Mouse (Mus musculus) lung, embryonic 16.5 days (tissue): ENCODE results near the gene Hipk2. TPM values are rescaled to one million over a fixed set of nuclear protein-coding genes. Genes with fewer than 3 reads are reported as not detected.
"Not testable (repeated sequence)": the region's sequence is repeated elsewhere in the genome, so short reads cannot be mapped to it uniquely, and the experiment has no call there.

ENCODE experiments used
- ATAC-seq: fragments of 200-750 bp; cut with Nextera tagmentation; 2 replicates; pipeline ENCODE4 v1.8.0; 2017; ENCODE audit warnings: low read depth, mild to moderate bottlenecking, moderate library complexity
- H3K27ac ChIP-seq: fragments of 300-500 bp; sonication (generic); 2 replicates; pipeline ENCODE4 v1.5.1; 2014; ENCODE audit warnings: mild to moderate bottlenecking, control low read depth, low read length
- H3K27me3 ChIP-seq: fragments of 300-500 bp; sonication (generic); 2 replicates; pipeline ENCODE4 v1.6.1; 2014; ENCODE audit warnings: low read depth, low read length, mixed read lengths; ENCODE audit not compliant: control insufficient read depth, insufficient read depth
- H3K36me3 ChIP-seq: fragments of 300-500 bp; sonication (generic); 2 replicates; pipeline ENCODE4 v1.6.1; 2014; ENCODE audit warnings: low read length; ENCODE audit not compliant: control insufficient read depth, insufficient read depth
- H3K4me1 ChIP-seq: fragments of 300-500 bp; sonication (generic); replicated peaks from 2 replicates; pipeline ENCODE4 v1.6.1; 2014; ENCODE audit warnings: low read length, mixed read lengths; ENCODE audit not compliant: control insufficient read depth, insufficient read depth
- H3K4me2 ChIP-seq: fragments of 300-500 bp; sonication (generic); 2 replicates; pipeline ENCODE4 v1.6.1; 2014; ENCODE audit warnings: low read depth, low read length, control low read depth
- H3K4me3 ChIP-seq: fragments of 300-500 bp; sonication (generic); 2 replicates; pipeline ENCODE4 v1.5.1; 2014; ENCODE audit warnings: mild to moderate bottlenecking, low read length, control low read depth
- H3K9ac ChIP-seq: fragments of 300-500 bp; sonication (generic); 2 replicates; pipeline ENCODE4 v1.6.1; 2014; ENCODE audit warnings: low read length, control low read depth
- H3K9me3 ChIP-seq: fragments of 300-500 bp; sonication (generic); 2 replicates; pipeline ENCODE4 v1.6.1; 2016; ENCODE audit warnings: low read length; ENCODE audit not compliant: control insufficient read depth
- WGBS: fragments of 180-500 bp; shearing (Covaris S2); extraction: QIAGEN DNeasy Blood & Tissue Kit; methylation state at CpG from one replicate; pipeline ENCODE4 v1.1.7; 2014; 5-methylcytosine and 5-hydroxymethylcytosine counted together
- polyA plus RNA-seq: library from polyadenylated mRNA; unstranded; fragments of >200 nt; fragmentation: Nextera tagmentation; extraction: Ambion mirVana; gene quantifications from 2 replicates; pipeline ENCODE4 v1.2.1, GENCODE M21; 2015

Gene Hipk2
- polyA plus RNA-seq, 1 experiment from 2014 or later: 19.8 TPM

DNA sequence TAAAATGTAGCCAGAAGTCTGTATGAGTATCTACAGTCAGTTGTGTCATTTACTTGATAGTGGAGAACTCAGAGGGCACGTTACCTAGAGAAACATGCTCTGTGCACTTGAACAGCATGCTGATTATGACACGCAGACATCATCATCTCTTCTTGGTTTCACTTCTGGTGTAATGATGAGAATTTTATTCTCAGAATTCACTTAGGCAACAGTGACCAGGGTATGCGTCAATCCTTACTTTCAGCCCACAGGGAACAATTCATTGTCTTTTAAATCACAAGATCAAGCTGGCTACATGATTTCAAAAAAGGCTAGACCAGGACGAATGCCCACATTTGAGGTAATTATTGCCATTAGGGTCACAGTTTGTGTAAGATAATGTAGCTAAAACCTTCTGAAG, 185.3 kb downstream of the Hipk2 start:
- no peak overlapping the region for H3K4me3 ChIP-seq
- 74% methylated on average over 4 of the region's 4 CpGs for WGBS
- ATAC-seq: no peak
- H3K27me3 ChIP-seq: no peaks in the 10 kb centered on the region
- H3K27ac ChIP-seq: no peak overlapping the region
- no peaks in the 10 kb centered on the region for H3K9me3 ChIP-seq
- H3K4me1 ChIP-seq: peaks cover 9% of the 10 kb centered on the region
- no peak overlapping the region for H3K9ac ChIP-seq
- H3K36me3 ChIP-seq: peaks cover 4% of the 10 kb centered on the region
- no peak overlapping the region for H3K4me2 ChIP-seq

DNA sequence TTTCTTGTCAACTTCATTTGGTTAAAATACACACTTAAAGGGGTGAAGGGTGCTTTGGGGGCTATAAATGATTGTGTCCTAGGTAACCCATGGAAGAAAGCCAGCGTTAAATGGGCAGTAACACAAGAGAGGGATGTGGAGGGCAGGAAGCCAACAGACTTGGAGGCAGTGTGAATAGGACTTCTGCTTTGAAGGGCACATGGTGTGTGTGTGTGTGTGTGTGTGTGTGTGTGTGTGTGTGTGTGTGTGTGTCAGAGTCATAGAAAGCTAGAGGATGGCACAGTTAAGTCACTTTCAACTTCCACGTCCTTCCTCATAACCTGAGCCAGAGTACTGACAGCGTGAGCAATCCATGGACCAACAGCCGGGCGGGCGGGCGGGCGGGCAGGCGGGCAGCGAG, 187.1 kb downstream of the Hipk2 start:
- H3K4me1 ChIP-seq: peaks cover 9% of the 10 kb centered on the region
- H3K27me3 ChIP-seq: no peaks in the 10 kb centered on the region
- H3K36me3 ChIP-seq: no peaks in the 10 kb centered on the region
- no peaks in the 10 kb centered on the region for H3K9me3 ChIP-seq
- WGBS: 67% methylated on average over 4 of the region's 10 CpGs
- no peak overlapping the region for H3K9ac ChIP-seq
- no peak overlapping the region for H3K27ac ChIP-seq
- H3K4me2 ChIP-seq: no peak overlapping the region
- H3K4me3 ChIP-seq: no peak overlapping the region
- peak; percentile 39; the same call in 1 of the 2 replicates for ATAC-seq

DNA sequence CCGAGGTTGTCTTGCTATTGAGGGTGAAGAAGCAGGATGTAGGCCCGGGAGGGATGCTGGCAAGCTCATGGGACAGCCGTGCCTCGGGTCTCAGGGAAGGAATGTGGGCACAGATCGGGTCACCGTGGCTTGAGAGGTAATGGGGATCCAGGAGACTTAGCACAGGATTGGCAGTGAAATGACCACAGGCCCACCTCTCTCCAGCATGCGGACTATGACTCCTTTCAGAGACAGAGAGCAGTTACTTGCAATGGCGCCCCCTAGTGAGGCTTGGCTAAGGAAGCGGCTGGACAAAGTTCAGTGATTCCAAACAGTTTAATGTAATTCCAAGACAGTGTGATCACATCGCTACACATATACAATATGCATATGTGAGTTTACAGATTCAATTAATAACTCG, 188.7 kb downstream of the Hipk2 start:
- ATAC-seq: no peak
- Histone ChIP-seq H3K36me3 (no peaks in the 10 kb centered on the region), H3K27ac (no peak overlapping the region), H3K4me1 (peaks cover 6% of the 10 kb centered on the region), H3K4me2 (no peak overlapping the region), H3K27me3 (no peaks in the 10 kb centered on the region), H3K4me3 (no peak overlapping the region), H3K9ac (no peak overlapping the region), H3K9me3 (no peaks in the 10 kb centered on the region)
- 65% methylated on average over 11 of the region's 11 CpGs for WGBS

DNA sequence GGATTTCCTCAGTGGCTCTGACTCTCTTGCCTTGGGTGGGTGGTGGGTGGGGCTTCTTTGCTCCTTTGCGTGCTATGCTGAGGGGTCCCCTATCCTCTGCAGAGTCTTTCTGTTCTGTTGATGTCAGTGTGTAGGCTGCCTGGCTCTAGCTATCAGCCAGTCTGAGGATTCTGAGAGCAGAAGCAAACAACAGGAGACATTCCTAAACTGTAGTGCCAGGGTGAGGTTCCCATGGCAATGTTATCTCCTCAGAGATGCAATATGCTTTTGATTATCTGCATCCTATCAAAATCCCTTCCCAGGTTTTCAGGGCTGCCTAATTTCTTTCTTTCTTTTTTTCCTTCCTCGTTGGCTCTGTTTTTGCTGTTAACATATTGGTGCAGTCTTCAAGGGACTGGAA, 193.4 kb downstream of the Hipk2 start:
- Histone ChIP-seq H3K4me1 (no peaks in the 10 kb centered on the region), H3K4me3 (no peak overlapping the region), H3K27ac (no peak overlapping the region), H3K9me3 (no peaks in the 10 kb centered on the region), H3K36me3 (no peaks in the 10 kb centered on the region), H3K27me3 (no peaks in the 10 kb centered on the region), H3K4me2 (no peak overlapping the region), H3K9ac (no peak overlapping the region)
- ATAC-seq: no peak
- WGBS: 51% methylated on average over 2 of the region's 2 CpGs

DNA sequence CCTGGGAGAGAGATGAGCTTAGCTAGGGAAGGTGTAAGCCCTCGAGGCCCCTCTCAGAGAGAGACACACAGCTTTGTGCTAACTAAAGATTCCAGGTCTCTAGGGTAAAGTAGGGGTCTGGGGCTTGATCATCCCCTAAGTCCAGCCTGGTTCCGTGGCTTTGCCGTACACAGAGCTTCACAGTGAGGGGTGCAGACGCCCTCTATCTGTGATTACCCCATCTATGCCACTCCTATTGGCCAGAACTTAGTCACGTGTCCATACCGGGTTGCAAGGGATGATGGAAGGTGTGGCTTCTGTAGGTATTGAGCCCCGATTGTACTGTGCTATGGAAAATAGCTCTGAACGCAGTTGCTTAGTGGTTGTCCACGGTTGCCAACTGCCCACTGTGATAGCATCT, 198.3 kb downstream of the Hipk2 start:
- no peak overlapping the region for H3K27ac ChIP-seq
- WGBS: 72% methylated on average over 9 of the region's 9 CpGs
- no peak overlapping the region for H3K4me2 ChIP-seq
- no peak for ATAC-seq
- H3K36me3 ChIP-seq: no peaks in the 10 kb centered on the region
- H3K4me3 ChIP-seq: no peak overlapping the region
- no peaks in the 10 kb centered on the region for H3K4me1 ChIP-seq
- H3K27me3 ChIP-seq: no peaks in the 10 kb centered on the region
- H3K9ac ChIP-seq: no peak overlapping the region
- H3K9me3 ChIP-seq: no peaks in the 10 kb centered on the region

DNA sequence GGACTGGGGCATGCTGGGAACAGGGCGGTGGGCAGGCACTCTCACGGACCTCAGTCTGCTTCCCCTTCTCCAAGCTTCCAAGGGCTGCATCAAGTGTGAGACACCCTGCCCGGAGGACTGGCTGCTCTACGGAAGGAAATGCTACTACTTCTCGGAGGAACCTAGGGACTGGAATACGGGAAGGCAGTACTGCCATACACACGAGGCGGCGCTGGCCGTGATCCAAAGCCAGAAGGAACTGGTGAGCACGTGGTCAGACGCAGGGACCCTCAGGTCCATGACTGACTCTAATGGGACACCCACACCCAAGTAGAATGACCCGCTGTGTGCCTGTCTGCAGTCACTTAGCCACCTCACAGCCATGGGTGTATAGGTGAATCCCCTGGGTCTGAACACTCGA, 199.2 kb downstream of the Hipk2 start:
- no peaks in the 10 kb centered on the region for H3K4me1 ChIP-seq
- no peak for ATAC-seq
- H3K9me3 ChIP-seq: no peaks in the 10 kb centered on the region
- H3K36me3 ChIP-seq: no peaks in the 10 kb centered on the region
- no peak overlapping the region for H3K4me2 ChIP-seq
- H3K27me3 ChIP-seq: no peaks in the 10 kb centered on the region
- no peak overlapping the region for H3K4me3 ChIP-seq
- WGBS: 67% methylated on average over 14 of the region's 14 CpGs
- no peak overlapping the region for H3K27ac ChIP-seq
- no peak overlapping the region for H3K9ac ChIP-seq

DNA sequence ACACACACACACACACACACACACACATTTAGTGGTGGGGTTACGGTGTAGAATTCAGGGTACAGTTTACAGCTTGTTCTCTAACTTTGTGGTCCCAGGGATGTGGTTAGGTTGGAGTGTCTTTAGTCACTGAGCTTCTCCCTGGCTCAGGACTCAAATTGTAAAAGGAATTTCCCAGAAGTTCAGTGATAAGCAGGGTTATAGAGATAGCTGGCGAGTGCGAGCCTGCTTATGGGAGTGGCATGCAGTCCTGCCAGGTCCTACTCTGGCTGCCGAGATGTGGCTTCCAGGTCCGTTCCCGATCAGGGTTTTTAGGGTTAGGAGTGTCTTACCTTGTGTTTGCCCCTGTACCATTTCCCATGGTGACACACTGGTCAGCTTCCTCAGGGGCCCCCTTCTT, 199.7 kb downstream of the Hipk2 start:
- no peaks in the 10 kb centered on the region for H3K27me3 ChIP-seq
- H3K4me3 ChIP-seq: no peak overlapping the region
- no peak for ATAC-seq
- H3K4me1 ChIP-seq: no peaks in the 10 kb centered on the region
- H3K9me3 ChIP-seq: no peaks in the 10 kb centered on the region
- no peak overlapping the region for H3K4me2 ChIP-seq
- no peaks in the 10 kb centered on the region for H3K36me3 ChIP-seq
- 63% methylated on average over 6 of the region's 6 CpGs for WGBS
- H3K9ac ChIP-seq: no peak overlapping the region
- H3K27ac ChIP-seq: no peak overlapping the region

DNA sequence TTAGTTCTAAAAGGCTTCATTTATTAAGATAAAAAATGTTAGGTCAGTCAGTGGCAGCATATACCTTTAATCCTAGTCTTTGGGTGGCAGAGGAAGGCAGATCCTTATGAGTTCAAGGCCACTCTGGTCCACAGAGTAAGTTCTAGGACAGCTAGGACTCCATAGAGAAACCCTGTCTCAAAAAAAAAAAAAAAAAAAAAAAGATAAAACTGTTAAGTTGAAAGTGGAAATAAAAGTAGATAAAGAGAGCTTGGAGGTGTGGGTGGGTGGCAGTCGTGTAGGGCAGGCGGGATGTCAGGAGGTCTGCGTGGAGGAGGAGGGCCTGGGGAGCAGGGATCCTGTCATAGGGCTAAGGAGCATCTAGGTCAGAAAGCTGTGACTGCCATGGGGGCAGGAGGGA, 204.0 kb downstream of the Hipk2 start:
- no peak overlapping the region for H3K9ac ChIP-seq
- no peak overlapping the region for H3K27ac ChIP-seq
- no peak overlapping the region for H3K4me2 ChIP-seq
- H3K36me3 ChIP-seq: no peaks in the 10 kb centered on the region
- no peak overlapping the region for H3K4me3 ChIP-seq
- no peaks in the 10 kb centered on the region for H3K4me1 ChIP-seq
- WGBS: 81% methylated on average over 3 of the region's 3 CpGs
- H3K9me3 ChIP-seq: no peaks in the 10 kb centered on the region
- no peaks in the 10 kb centered on the region for H3K27me3 ChIP-seq
- ATAC-seq: no peak

DNA sequence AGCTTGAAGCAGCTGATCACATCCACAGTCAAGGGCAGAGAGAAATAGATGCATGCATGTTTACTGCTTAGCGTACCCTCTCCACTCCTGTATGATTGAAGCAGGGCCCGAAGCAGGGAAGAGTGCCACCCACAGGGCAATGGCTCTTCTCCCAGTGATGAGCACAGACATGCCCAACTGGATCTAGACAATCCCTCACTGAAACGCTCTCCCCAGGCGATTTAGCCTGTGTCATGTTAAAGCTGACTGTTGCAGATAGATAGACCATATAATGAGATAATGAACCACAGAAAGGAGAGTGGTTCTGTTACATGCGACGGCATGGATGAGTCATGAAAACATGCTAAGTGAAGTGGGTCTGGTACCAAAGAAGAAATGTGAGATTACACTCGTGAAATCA, 204.7 kb downstream of the Hipk2 start:
- Histone ChIP-seq H3K36me3 (no peaks in the 10 kb centered on the region), H3K4me1 (no peaks in the 10 kb centered on the region), H3K27me3 (no peaks in the 10 kb centered on the region), H3K9me3 (no peaks in the 10 kb centered on the region), H3K27ac (no peak overlapping the region), H3K9ac (no peak overlapping the region), H3K4me2 (no peak overlapping the region), H3K4me3 (no peak overlapping the region)
- 80% methylated on average over 7 of the region's 7 CpGs for WGBS
- no peak for ATAC-seq

DNA sequence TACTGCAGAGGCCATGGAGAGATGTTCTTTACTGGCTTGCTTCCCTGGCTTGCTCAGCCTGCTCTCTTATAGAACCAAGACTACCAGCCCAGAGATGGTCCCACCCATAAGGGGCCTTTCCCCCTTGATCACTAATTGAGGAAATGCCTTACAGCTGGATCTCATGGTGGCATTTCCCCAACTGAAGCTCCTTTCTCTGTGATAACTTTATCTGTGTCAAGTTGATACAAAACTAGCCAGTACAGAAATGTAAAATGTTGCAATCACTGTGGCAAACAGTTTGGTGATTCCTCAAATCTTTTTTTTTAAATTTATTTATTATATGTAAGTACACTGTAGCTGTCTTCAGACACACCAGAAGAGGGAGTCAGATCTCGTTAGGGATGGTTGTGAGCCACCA, 205.5 kb downstream of the Hipk2 start:
- H3K36me3 ChIP-seq, H3K4me2 ChIP-seq, H3K4me1 ChIP-seq, ATAC-seq, H3K4me3 ChIP-seq, H3K9ac ChIP-seq, H3K27me3 ChIP-seq, H3K9me3 ChIP-seq, H3K27ac ChIP-seq: not testable (repeated sequence)
- WGBS: 60% methylated on average over 1 of the region's 1 CpGs
